Mouse (Mus musculus) heart, postnatal 0 days (tissue): Measurements from ENCODE around the gene Bex6. TPM values are rescaled to one million over a fixed set of nuclear protein-coding genes. Genes with fewer than 3 reads are reported as not detected.

Experiments
- ATAC-seq: fragments of 200-750 bp; cut with Nextera tagmentation; 2 replicates; pipeline ENCODE4 v1.8.0; 2017; ENCODE audit warnings: low read depth, moderate number of reproducible peaks, moderate library complexity; ENCODE audit not compliant: insufficient read depth
- DNase-seq: peaks from one replicate; pipeline ENCODE4 v3.0.0-alpha.2; 2016; ENCODE audit warnings: low spot score
- H3K27ac ChIP-seq: fragments of 300-500 bp; sonication (generic); 2 replicates; pipeline ENCODE4 v1.5.1; 2014; ENCODE audit warnings: low read depth, mild to moderate bottlenecking
- H3K27me3 ChIP-seq: fragments of 300-500 bp; sonication (generic); 2 replicates; pipeline ENCODE4 v1.6.1; 2014; ENCODE audit warnings: low read length, mixed read lengths; ENCODE audit not compliant: control insufficient read depth, insufficient read depth
- H3K36me3 ChIP-seq: fragments of 300-500 bp; sonication (generic); replicated peaks from 2 replicates; pipeline ENCODE4 v1.6.1; 2014; ENCODE audit warnings: low read length, mixed read lengths; ENCODE audit not compliant: control insufficient read depth, insufficient read depth
- H3K4me1 ChIP-seq: fragments of 300-500 bp; sonication (generic); 2 replicates; pipeline ENCODE4 v1.6.1; 2014; ENCODE audit warnings: antibody characterized with exemption; ENCODE audit not compliant: control insufficient read depth, insufficient read depth
- H3K4me2 ChIP-seq: fragments of 300-500 bp; sonication (generic); 2 replicates; pipeline ENCODE4 v1.6.1; 2014; ENCODE audit warnings: low read depth, mild to moderate bottlenecking, low read length, moderate library complexity
- H3K4me3 ChIP-seq: fragments of 300-500 bp; sonication (generic); 2 replicates; pipeline ENCODE4 v1.5.1; 2014; ENCODE audit warnings: low read depth, low read length
- H3K9ac ChIP-seq: fragments of 300-500 bp; sonication (generic); replicated peaks from 2 replicates; pipeline ENCODE4 v1.6.1; 2014; ENCODE audit warnings: low read depth, low read length, mixed read lengths
- H3K9me3 ChIP-seq: fragments of 300-500 bp; sonication (generic); replicated peaks from 2 replicates; pipeline ENCODE4 v1.6.1; 2016; ENCODE audit warnings: low read length; ENCODE audit not compliant: control insufficient read depth
- CTCF ChIP-seq: IDR thresholded peaks from 2 replicates; pipeline ENCODE4 v1.5.1; 2016; ENCODE audit warnings: antibody characterized with exemption, control low read depth, low read depth
- EP300 ChIP-seq: IDR thresholded peaks from 2 replicates; pipeline ENCODE4 v1.6.1; 2016; ENCODE audit warnings: antibody characterized with exemption, low read depth
- WGBS: fragments of 180-500 bp; shearing (Covaris S2); extraction: QIAGEN DNeasy Blood & Tissue Kit; methylation state at CpG from one replicate; pipeline ENCODE4 v1.1.7; 2014; 5-methylcytosine and 5-hydroxymethylcytosine counted together
- polyA plus RNA-seq: library from polyadenylated mRNA; unstranded; fragments of >200 nt; fragmentation: Nextera tagmentation; extraction: Ambion mirVana; gene quantifications from 2 replicates; pipeline ENCODE4 v1.2.1, GENCODE M21; 2015
- total RNA-seq: library from RNA; depleted of rRNA; stranded (reverse); fragments of >200 nt; gene quantifications from 2 replicates; pipeline ENCODE4 v1.2.3, GENCODE M21; 2014; ENCODE audit warnings: low replicate concordance

Bex6 gene
- total and polyA plus RNA-seq, 2 experiments from 2014 or later, result not detected

- peaks cover 18% of the 10 kb centered on the region for H3K4me1 ChIP-seq
- H3K4me3 ChIP-seq, result peak overlapping the region; percentile 56
- ATAC-seq (no peak), DNase-seq (no peak)
- peak overlapping the region; percentile 38; the same call in 1 of the 2 replicates for H3K27ac ChIP-seq
- no peaks in the 10 kb centered on the region for H3K27me3 ChIP-seq
- H3K4me2 ChIP-seq, result peak overlapping the region; percentile 68
- TF ChIP-seq EP300, result no peak
- TF ChIP-seq CTCF, result no peak
- no peaks in the 10 kb centered on the region for H3K9me3 ChIP-seq
- WGBS, result 65% methylated on average over 19 of the region's 19 CpGs
- H3K9ac ChIP-seq, result peak overlapping the region; percentile 60; the same call in 1 of the 2 replicates
- H3K36me3 ChIP-seq, result no peaks in the 10 kb centered on the region
These were observed 15.1 kb upstream of the Bex6 start for GRCm38 (mm10) chr16:32164396-32165027.

GRCm38 (mm10) chr16:32165281-32165821 lies 14.3 kb upstream of the Bex6 start, which contains the start of gene Nrros:
Gene Nrros, minus strand, starts transcription at chr16:32165594.
- 2% methylated on average over 25 of the region's 25 CpGs for WGBS
- H3K4me3 ChIP-seq, result peak within 1 kb of the TSS; percentile 56
- H3K9ac ChIP-seq, result peak within 1 kb of the TSS; percentile 60
- H3K4me1 ChIP-seq, result peaks cover 18% of the 10 kb centered on the region
- no peak for TF ChIP-seq CTCF
- H3K4me2 ChIP-seq, result peak within 1 kb of the TSS; percentile 68
- no peaks in the 10 kb centered on the region for H3K9me3 ChIP-seq
- H3K27me3 ChIP-seq, result no peaks in the 10 kb centered on the region
- ATAC-seq (peak; percentile 49), DNase-seq (peak; percentile 49)
- peak within 1 kb of the TSS; percentile 49 for H3K27ac ChIP-seq
- H3K36me3 ChIP-seq, result no peaks in the 10 kb centered on the region

- Histone ChIP-seq H3K4me1 (peaks cover 9% of the 10 kb centered on the region), H3K9me3 (no peaks in the 10 kb centered on the region), H3K36me3 (no peaks in the 10 kb centered on the region), H3K9ac (no peak overlapping the region), H3K4me3 (no peak overlapping the region), H3K27me3 (no peaks in the 10 kb centered on the region), H3K4me2 (no peak overlapping the region), H3K27ac (no peak overlapping the region)
- DNase-seq, result no peak
- ATAC-seq, result no peak
- no peak for TF ChIP-seq CTCF
- no peak for TF ChIP-seq EP300
- WGBS, result 88% methylated on average over 4 of the region's 4 CpGs
These were observed 11.6 kb upstream of the Bex6 start for GRCm38 (mm10) chr16:32167819-32168545.

- no peak for DNase-seq
- ATAC-seq, result no peak
- Histone ChIP-seq H3K9ac (no peak overlapping the region), H3K36me3 (no peaks in the 10 kb centered on the region), H3K9me3 (no peaks in the 10 kb centered on the region), H3K27ac (no peak overlapping the region), H3K4me1 (no peaks in the 10 kb centered on the region), H3K4me2 (no peak overlapping the region), H3K4me3 (no peak overlapping the region), H3K27me3 (no peaks in the 10 kb centered on the region)
- no peak for TF ChIP-seq EP300
- TF ChIP-seq CTCF, result no peak
- 78% methylated on average over 5 of the region's 5 CpGs for WGBS
These were observed 8.4 kb upstream of the Bex6 start for GRCm38 (mm10) chr16:32171031-32171731.

- WGBS, result 66% methylated on average over 11 of the region's 11 CpGs
- H3K9me3 ChIP-seq, result no peaks in the 10 kb centered on the region
- no peaks in the 10 kb centered on the region for H3K4me1 ChIP-seq
- ATAC-seq, result no peak
- no peak overlapping the region for H3K27ac ChIP-seq
- no peaks in the 10 kb centered on the region for H3K27me3 ChIP-seq
- no peaks in the 10 kb centered on the region for H3K36me3 ChIP-seq
- no peak for DNase-seq
- no peak for TF ChIP-seq EP300
- no peak for TF ChIP-seq CTCF
- H3K4me2 ChIP-seq, result no peak overlapping the region
- no peak overlapping the region for H3K4me3 ChIP-seq
- no peak overlapping the region for H3K9ac ChIP-seq
These were observed 6.2 kb upstream of the Bex6 start for GRCm38 (mm10) chr16:32173401-32173800.
